Mouse (Mus musculus) bone marrow macrophage, adult 2 months (primary cell): ENCODE data around the gene Prss27.

Source experiments
- CTCF ChIP-seq: IDR thresholded peaks from 2 replicates; pipeline ENCODE4 v1.5.1; 2012; ENCODE audit warnings: low read depth, mild to moderate bottlenecking, low read length, moderate library complexity
- POLR2A ChIP-seq: IDR thresholded peaks from 2 replicates; pipeline ENCODE4 v1.6.1; 2012; ENCODE audit warnings: mild to moderate bottlenecking, low read depth, low read length, borderline replicate concordance

DNA sequence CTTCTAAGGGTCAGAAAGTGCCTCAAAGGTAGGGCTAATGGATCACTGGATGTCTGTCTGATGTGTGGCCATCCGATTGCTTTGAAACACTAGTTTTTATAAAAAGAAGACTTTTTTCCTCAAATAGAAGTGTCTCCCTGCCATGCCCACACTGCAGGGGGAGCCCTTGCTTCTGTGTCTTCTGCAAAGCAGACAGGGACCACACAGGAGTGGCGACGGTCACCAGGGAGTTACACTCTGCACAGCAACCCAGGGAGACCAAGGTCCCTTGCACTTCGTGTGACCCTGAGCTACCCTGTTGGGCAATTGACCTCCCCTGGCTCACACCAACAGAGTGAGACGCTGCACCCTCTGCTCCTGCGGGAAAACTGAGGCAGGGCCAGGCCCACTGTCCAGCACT is 990 bp upstream of the Prss27 start:
- TF ChIP-seq POLR2A (no peak), CTCF (peak; percentile 35; the same call in 1 of the 2 replicates)
